Mouse (Mus musculus) hindbrain, embryonic 10.5 days (tissue): Measurements from ENCODE around the gene Oaf. TPM values are rescaled to one million over a fixed set of nuclear protein-coding genes. Genes with fewer than 3 reads are reported as not detected.

Experiments used
- DNase-seq: peaks from one replicate; pipeline ENCODE4 v3.0.0-alpha.2; 2017; ENCODE audit warnings: low spot score
- H3K27ac ChIP-seq: fragments of 300-500 bp; sonication (generic); 2 replicates; pipeline ENCODE4 v1.5.1; 2016; ENCODE audit warnings: mild to moderate bottlenecking, moderate library complexity
- H3K27me3 ChIP-seq: fragments of 300-500 bp; sonication (generic); 2 replicates; pipeline ENCODE4 v1.6.1; 2016; ENCODE audit warnings: mild to moderate bottlenecking; ENCODE audit not compliant: poor library complexity, insufficient read depth, severe bottlenecking
- H3K36me3 ChIP-seq: fragments of 300-500 bp; sonication (generic); 2 replicates; pipeline ENCODE4 v1.6.1; 2016; ENCODE audit warnings: mild to moderate bottlenecking, moderate library complexity
- H3K4me1 ChIP-seq: fragments of 300-500 bp; sonication (generic); replicated peaks from 2 replicates; pipeline ENCODE4 v1.6.1; 2016; ENCODE audit warnings: mild to moderate bottlenecking
- H3K4me3 ChIP-seq: fragments of 300-500 bp; sonication (generic); 2 replicates; pipeline ENCODE4 v1.5.1; 2016; ENCODE audit warnings: mild to moderate bottlenecking, moderate library complexity
- H3K9me3 ChIP-seq: fragments of 300-500 bp; sonication (generic); 2 replicates; pipeline ENCODE4 v1.6.1; 2016; ENCODE audit warnings: mild to moderate bottlenecking, moderate library complexity
- WGBS: fragments of 180-500 bp; shearing (Covaris S2); methylation state at CpG from one replicate; pipeline ENCODE4 v1.1.7; 2016; 5-methylcytosine and 5-hydroxymethylcytosine counted together
- polyA plus RNA-seq: library from polyadenylated mRNA; unstranded; fragments of >200 nt; fragmentation: Nextera tagmentation; extraction: Ambion mirVana; gene quantifications from 2 replicates; pipeline ENCODE4 v1.2.1, GENCODE M21; 2016

The Oaf gene
- polyA plus RNA-seq, 1 experiment from 2014 or later = 43.0 TPM

DNA sequence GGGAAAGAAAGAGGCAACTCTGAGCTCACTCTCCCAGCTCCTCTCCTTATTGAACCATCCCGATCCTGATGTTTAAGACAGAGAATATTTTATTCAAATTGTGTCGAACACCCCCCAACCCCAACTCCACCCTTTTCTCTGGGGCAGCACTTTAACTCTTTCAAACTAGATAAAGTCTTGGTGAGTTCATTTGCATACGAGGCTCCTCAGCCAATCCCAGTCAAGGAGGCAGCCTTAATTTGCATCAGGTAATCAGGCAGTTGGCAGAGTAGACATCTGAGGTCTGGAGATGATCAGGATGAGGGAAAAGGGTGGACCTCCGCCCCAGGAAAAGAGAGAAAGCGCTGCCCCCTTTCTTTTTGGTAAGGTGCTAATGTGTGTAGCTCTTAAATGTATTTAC lies 39.5 kb downstream of the Oaf start:
- Histone ChIP-seq H3K36me3 (no peaks in the 10 kb centered on the region), H3K27ac (no peak overlapping the region), H3K4me1 (peaks cover 18% of the 10 kb centered on the region), H3K4me3 (peak overlapping the region; percentile 14), H3K27me3 (peaks cover 70% of the 10 kb centered on the region), H3K9me3 (no peaks in the 10 kb centered on the region)
- DNase-seq = no peak
- 4% methylated on average over 5 of the region's 5 CpGs for WGBS

DNA sequence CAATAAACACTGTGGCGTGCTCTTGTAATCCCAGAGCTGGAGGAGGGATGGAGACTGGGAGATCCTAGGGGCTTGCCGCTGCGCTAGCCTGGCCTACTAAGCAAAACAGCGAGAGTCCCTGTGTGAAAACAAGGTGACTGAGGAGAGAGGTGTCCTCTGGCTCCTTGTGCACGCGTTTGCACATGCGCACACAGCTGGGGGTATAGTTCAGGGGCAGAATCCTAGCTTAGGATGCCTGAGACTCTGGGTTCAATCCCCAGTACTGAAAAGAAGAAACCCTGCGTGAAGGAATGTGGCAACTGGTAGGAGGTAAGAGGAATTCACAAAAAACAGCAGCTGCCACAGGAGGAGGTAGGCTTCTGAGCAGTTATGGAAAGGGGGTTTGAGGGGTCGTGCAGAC lies 45.7 kb downstream of the Oaf start:
- Histone ChIP-seq H3K36me3 (no peaks in the 10 kb centered on the region), H3K27ac (no peak overlapping the region), H3K4me3 (no peak overlapping the region), H3K9me3 (no peaks in the 10 kb centered on the region), H3K4me1 (peaks cover 12% of the 10 kb centered on the region), H3K27me3 (peaks cover 28% of the 10 kb centered on the region)
- WGBS = 14% methylated on average over 9 of the region's 9 CpGs
- no peak for DNase-seq

DNA sequence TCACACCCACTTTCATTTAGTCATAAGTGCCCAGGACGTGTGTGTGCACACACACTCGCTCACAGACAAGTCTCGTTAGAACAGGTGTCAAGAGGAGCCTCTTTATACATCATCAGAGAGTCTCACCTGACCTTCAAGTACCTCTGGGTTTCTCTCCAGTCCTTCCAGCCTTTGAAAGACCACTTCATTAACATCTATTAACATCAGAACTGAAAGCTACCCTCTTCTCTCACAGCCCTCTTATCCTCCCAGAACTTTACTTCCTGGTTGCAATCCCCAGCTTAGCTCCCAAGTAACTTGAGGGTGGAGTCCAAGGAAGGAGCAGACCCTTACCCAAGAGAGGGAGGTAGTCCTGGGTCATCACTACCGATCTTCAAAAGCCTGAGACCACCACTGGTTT lies 48.1 kb downstream of the Oaf start:
- peaks cover 21% of the 10 kb centered on the region for H3K27me3 ChIP-seq
- WGBS = 55% methylated on average over 4 of the region's 4 CpGs
- no peaks in the 10 kb centered on the region for H3K9me3 ChIP-seq

DNA sequence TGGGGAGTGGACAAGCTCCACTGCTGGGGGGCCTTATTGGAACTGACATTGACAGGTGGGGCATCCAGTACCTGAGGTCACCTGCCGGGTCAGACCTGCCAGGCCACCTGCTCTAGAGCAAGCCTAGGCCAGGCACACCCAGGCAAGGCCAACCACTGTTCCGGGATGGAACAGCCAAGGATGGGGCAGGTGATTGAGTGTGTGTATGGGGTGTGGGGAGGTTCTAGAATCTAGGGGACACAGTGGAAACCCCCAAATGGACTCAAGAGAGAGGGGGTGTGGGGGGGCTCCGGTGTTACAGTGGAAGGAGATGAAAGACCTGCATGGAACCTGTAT lies 50.7 kb downstream of the Oaf start:
- DNase-seq = no peak
- H3K4me3 ChIP-seq = no peak overlapping the region
- 60% methylated on average over 3 of the region's 3 CpGs for WGBS
- H3K27me3 ChIP-seq = peaks cover 14% of the 10 kb centered on the region; the same call in 1 of the 2 replicates
- no peak overlapping the region for H3K27ac ChIP-seq
- H3K9me3 ChIP-seq = no peaks in the 10 kb centered on the region
- peaks cover 14% of the 10 kb centered on the region for H3K4me1 ChIP-seq
- H3K36me3 ChIP-seq = no peaks in the 10 kb centered on the region

More for the DNA sequence above, 48.1 kb downstream of the Oaf start:
- Histone ChIP-seq H3K4me3 (no peak overlapping the region), H3K27ac (no peak overlapping the region), H3K36me3 (no peaks in the 10 kb centered on the region), H3K4me1 (peaks cover 20% of the 10 kb centered on the region)
- DNase-seq = no peak

DNA sequence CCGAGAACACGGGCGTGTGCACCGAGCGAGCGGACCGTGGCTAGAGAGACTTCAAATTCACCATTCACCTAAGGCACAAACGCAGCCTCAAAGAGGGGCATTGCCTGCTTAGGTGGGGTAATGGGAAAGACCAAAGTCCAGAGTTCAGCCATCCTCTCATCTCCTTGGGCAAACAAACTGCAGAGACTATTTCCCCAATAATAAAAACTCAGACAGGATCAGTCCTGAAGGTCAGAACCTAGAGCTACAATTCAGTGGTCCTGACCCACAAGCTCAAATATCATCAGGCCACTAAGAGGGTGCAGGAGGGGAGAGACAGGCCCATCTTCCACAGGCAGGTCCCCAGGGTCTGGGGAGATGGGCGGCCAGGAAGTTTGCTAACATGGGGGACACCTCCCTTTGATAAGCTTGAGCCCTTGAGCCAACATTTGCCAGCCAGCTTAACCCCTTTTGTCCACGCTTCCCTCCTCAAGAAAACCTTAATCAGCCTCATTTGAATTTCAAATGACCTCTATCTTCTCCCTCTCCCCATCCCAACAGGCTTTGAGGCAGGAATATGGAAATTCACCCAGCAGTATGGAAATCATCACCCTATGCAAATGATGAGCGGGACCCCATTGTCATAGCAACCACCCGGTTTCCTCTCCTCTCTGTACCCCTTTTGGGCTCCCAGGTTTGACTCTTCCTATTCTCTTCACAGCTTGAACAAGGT lies 51.2 kb downstream of the Oaf start:
- Histone ChIP-seq H3K9me3 (no peaks in the 10 kb centered on the region), H3K4me1 (peaks cover 12% of the 10 kb centered on the region), H3K36me3 (no peaks in the 10 kb centered on the region), H3K27ac (no peak overlapping the region), H3K4me3 (no peak overlapping the region), H3K27me3 (peaks cover 9% of the 10 kb centered on the region; the same call in 1 of the 2 replicates)
- 65% methylated on average over 12 of the region's 12 CpGs for WGBS
- no peak for DNase-seq

DNA sequence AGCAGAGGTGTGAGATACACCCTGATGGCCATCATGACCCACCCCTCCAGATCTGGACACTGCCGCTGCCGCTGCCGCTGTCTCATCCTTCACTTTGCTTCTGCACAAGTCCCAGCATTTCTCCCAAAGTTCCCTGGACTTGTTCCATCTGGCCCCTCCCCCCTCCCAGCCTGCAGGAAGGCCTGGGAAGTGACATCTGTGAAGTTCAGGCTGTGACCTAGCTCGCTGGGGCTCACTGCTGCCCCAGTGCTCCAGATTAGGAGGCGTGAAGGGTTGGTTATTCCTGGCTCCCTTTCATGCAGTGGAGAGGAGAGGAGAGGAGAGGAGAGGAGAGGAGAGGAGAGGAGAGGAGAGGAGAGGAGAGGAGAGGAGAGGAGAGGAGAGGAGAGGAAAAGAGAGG lies 60.1 kb downstream of the Oaf start:
- 55% methylated on average over 5 of the region's 5 CpGs for WGBS
- Histone ChIP-seq H3K9me3 (no peaks in the 10 kb centered on the region), H3K4me1 (peaks cover 9% of the 10 kb centered on the region), H3K4me3 (no peak overlapping the region), H3K36me3 (no peaks in the 10 kb centered on the region), H3K27ac (no peak overlapping the region), H3K27me3 (no peaks in the 10 kb centered on the region)
- peak; percentile 23 for DNase-seq

DNA sequence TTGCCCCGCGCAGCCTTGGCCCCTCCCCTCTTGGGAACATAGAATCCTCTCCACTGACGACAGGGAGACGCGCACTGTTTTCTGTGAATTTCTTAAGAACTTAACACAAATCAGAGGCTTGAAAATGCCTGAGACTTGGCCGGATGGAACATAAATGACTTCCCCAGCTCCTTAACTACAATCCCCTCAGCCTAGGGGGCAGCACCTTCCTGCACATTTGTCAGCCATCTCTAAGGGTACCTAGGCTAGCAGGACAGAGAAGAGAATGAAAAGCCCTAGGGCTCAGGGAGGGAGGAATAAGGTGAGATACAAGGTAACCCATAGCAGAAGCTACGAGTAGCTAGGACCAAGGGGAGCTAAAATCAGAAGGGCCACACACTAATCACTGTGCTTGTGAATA lies 61.5 kb downstream of the Oaf start:
- H3K4me3 ChIP-seq = no peak overlapping the region
- H3K36me3 ChIP-seq = no peaks in the 10 kb centered on the region
- WGBS = 63% methylated on average over 7 of the region's 7 CpGs
- H3K27me3 ChIP-seq = no peaks in the 10 kb centered on the region
- no peaks in the 10 kb centered on the region for H3K9me3 ChIP-seq
- no peak overlapping the region for H3K27ac ChIP-seq
- peaks cover 9% of the 10 kb centered on the region for H3K4me1 ChIP-seq
- no peak for DNase-seq

Other genes with a start within 250 kb of the Oaf start
- 7.9 and 8.2 TPM in 2 replicates for gene Arhgef12, start 132.7 kb downstream of the Oaf start, polyA plus RNA-seq
- gene Tmem136, start 123.3 kb downstream of the Oaf start, polyA plus RNA-seq = 13.0 and 13.7 TPM in 2 replicates
- gene Pou2f3, start 29.5 kb downstream of the Oaf start, polyA plus RNA-seq = 0.09 TPM in 1 of 2 replicates, not detected in the other
- 1.9 and 2.1 TPM in 2 replicates for gene Trim29, start 70.9 kb upstream of the Oaf start, polyA plus RNA-seq